Mouse (Mus musculus): ENCODE measurements around the gene Krt39. TPM values are rescaled to one million over a fixed set of nuclear protein-coding genes. Genes with fewer than 3 reads are reported as not detected.

The Krt39 gene
- total RNA-seq (2017): not detected in 3 replicates

- ATAC-seq (replicated peaks; ENCODE audit: insufficient number of reproducible peaks, low FRiP score, low TSS enrichment, poor library complexity, severe bottlenecking): no peak
These were observed at the start of gene Krt39 for GRCm38 (mm10) chr11:99521288-99521860. Gene Krt39 (minus strand): TSS chr11:99521338.

- no peak for ATAC-seq (replicated peaks; ENCODE audit: insufficient number of reproducible peaks, low FRiP score, low TSS enrichment, poor library complexity, severe bottlenecking)
These were observed 45.4 kb upstream of the Krt39 start, which contains the start of gene Krtap3-1 for GRCm38 (mm10) chr11:99566530-99566929. Gene Krtap3-1 (minus strand): TSS chr11:99566630.

- ATAC-seq (replicated peaks; ENCODE audit: insufficient number of reproducible peaks, low FRiP score, low TSS enrichment, poor library complexity, severe bottlenecking): no peak
These were observed 41.4 kb upstream of the Krt39 start for GRCm38 (mm10) chr11:99562580-99562979.

GRCm38 (mm10) chr11:99559366-99559765 is 38.2 kb upstream of the Krt39 start, which contains the start of gene Gm11939:
Gene Gm11939 (minus strand): TSS chr11:99559466.
- ATAC-seq (replicated peaks; ENCODE audit: insufficient number of reproducible peaks, low FRiP score, low TSS enrichment, poor library complexity, severe bottlenecking): no peak

- no peak for ATAC-seq (replicated peaks; ENCODE audit: insufficient number of reproducible peaks, low FRiP score, low TSS enrichment, poor library complexity, severe bottlenecking)
These were observed 37.0 kb upstream of the Krt39 start for GRCm38 (mm10) chr11:99557976-99558745.

- ATAC-seq (replicated peaks; ENCODE audit: insufficient number of reproducible peaks, low FRiP score, low TSS enrichment, poor library complexity, severe bottlenecking): no peak
These were observed 35.6 kb upstream of the Krt39 start, which contains the start of gene Krtap3-2 for GRCm38 (mm10) chr11:99556753-99557152. Gene Krtap3-2 (minus strand): TSS chr11:99556853.

- ATAC-seq (replicated peaks; ENCODE audit: insufficient number of reproducible peaks, low FRiP score, low TSS enrichment, poor library complexity, severe bottlenecking): no peak
These were observed 35.1 kb upstream of the Krt39 start for GRCm38 (mm10) chr11:99556195-99556594.

- ATAC-seq (replicated peaks; ENCODE audit: insufficient number of reproducible peaks, low FRiP score, low TSS enrichment, poor library complexity, severe bottlenecking): no peak
These were observed 29.6 kb upstream of the Krt39 start, which contains the start of gene Krtap3-3 for GRCm38 (mm10) chr11:99550765-99551164. Gene Krtap3-3 (minus strand): TSS chr11:99550865.

- ATAC-seq (replicated peaks; ENCODE audit: insufficient number of reproducible peaks, low FRiP score, low TSS enrichment, poor library complexity, severe bottlenecking): no peak
These were observed 26.8 kb upstream of the Krt39 start for GRCm38 (mm10) chr11:99547892-99548291.

- no peak for ATAC-seq (replicated peaks; ENCODE audit: insufficient number of reproducible peaks, low FRiP score, low TSS enrichment, poor library complexity, severe bottlenecking)
These were observed 18.6 kb upstream of the Krt39 start for GRCm38 (mm10) chr11:99539721-99540120.

- no peak for ATAC-seq (replicated peaks; ENCODE audit: insufficient number of reproducible peaks, low FRiP score, low TSS enrichment, poor library complexity, severe bottlenecking)
These were observed 7.0 kb downstream of the Krt39 start for GRCm38 (mm10) chr11:99514098-99514497.

GRCm38 (mm10) chr11:99500095-99500805 is 20.9 kb downstream of the Krt39 start:
- ATAC-seq (replicated peaks; ENCODE audit: insufficient number of reproducible peaks, low FRiP score, low TSS enrichment, poor library complexity, severe bottlenecking): no peak

GRCm38 (mm10) chr11:99496460-99496859 is 24.7 kb downstream of the Krt39 start:
- ATAC-seq (replicated peaks; ENCODE audit: insufficient number of reproducible peaks, low FRiP score, low TSS enrichment, poor library complexity, severe bottlenecking): no peak

- no peak for ATAC-seq (replicated peaks; ENCODE audit: insufficient number of reproducible peaks, low FRiP score, low TSS enrichment, poor library complexity, severe bottlenecking)
These were observed 26.4 kb downstream of the Krt39 start for GRCm38 (mm10) chr11:99494741-99495140.

- ATAC-seq (replicated peaks; ENCODE audit: insufficient number of reproducible peaks, low FRiP score, low TSS enrichment, poor library complexity, severe bottlenecking): no peak
These were observed 27.6 kb downstream of the Krt39 start for GRCm38 (mm10) chr11:99493574-99493850.

GRCm38 (mm10) chr11:99492733-99493573 is 28.2 kb downstream of the Krt39 start, which contains the start of gene Krt23:
Gene Krt23 (minus strand): TSS chr11:99493137.
- no peak for ATAC-seq (replicated peaks; ENCODE audit: insufficient number of reproducible peaks, low FRiP score, low TSS enrichment, poor library complexity, severe bottlenecking)

GRCm38 (mm10) chr11:99491040-99491439 is 30.1 kb downstream of the Krt39 start:
- no peak for ATAC-seq (replicated peaks; ENCODE audit: insufficient number of reproducible peaks, low FRiP score, low TSS enrichment, poor library complexity, severe bottlenecking)

- no peak for ATAC-seq (replicated peaks; ENCODE audit: insufficient number of reproducible peaks, low FRiP score, low TSS enrichment, poor library complexity, severe bottlenecking)
These were observed 30.5 kb downstream of the Krt39 start for GRCm38 (mm10) chr11:99490624-99491023.

- no peak for ATAC-seq (replicated peaks; ENCODE audit: insufficient number of reproducible peaks, low FRiP score, low TSS enrichment, poor library complexity, severe bottlenecking)
These were observed 31.9 kb downstream of the Krt39 start for GRCm38 (mm10) chr11:99489233-99489632.

Measured in monocyte, adult 5-6 weeks (primary cell).